21 mouse cellular contexts compared by ENCODE assay signal in genomic region chr9:70301598-70301997, GRCm38 (mm10).
A peak's percentile ranks its signal among the peaks of the same experiment; 100 is the strongest.
DNase-seq lines count a peak whose midpoint lies in the region; ATAC-seq and TF ChIP-seq lines count a peak whose summit lies in the region.
"Had no signal": no experiment of that assay in that cellular context is flagged by ENCODE, and none has a peak within 500 bp of the region (broad histone marks: within the 10 kb centered on the region; RNA-seq: fewer than 3 reads in every experiment).

No protein-coding gene starts in this region.

- no peak for TF ChIP-seq EP300 in stomach, postnatal 0 days (optimal IDR thresholded peaks at IDR 0.05)

- no peaks in the 10 kb centered on the region for H3K4me1 ChIP-seq in intestine, embryonic 16.5 days (ENCODE audit: control insufficient read depth, insufficient read depth, low read length)
- no peaks in the 10 kb centered on the region for H3K4me1 ChIP-seq in intestine, embryonic 15.5 days (replicated peaks)
- no peaks in the 10 kb centered on the region for H3K4me1 ChIP-seq in intestine, postnatal 0 days (replicated peaks; ENCODE audit: control insufficient read depth, insufficient read depth, low read length)
- H3K4me1 ChIP-seq in stomach, postnatal 0 days (replicated peaks; ENCODE audit: control insufficient read depth, insufficient read depth) = no peaks in the 10 kb centered on the region
- H3K4me1 ChIP-seq in midbrain, postnatal 0 days (ENCODE audit: insufficient read depth, low read length) = no peaks in the 10 kb centered on the region
- H3K4me1 ChIP-seq: heart, embryonic 15.5 days had no signal

- H3K9ac ChIP-seq in intestine, embryonic 16.5 days (ENCODE audit: low read depth, low read length) = no peak overlapping the region
- H3K9ac ChIP-seq in intestine, embryonic 15.5 days = no peak overlapping the region
- H3K9ac ChIP-seq in intestine, postnatal 0 days (ENCODE audit: low read depth, low read length) = no peak overlapping the region
- no peak overlapping the region for H3K9ac ChIP-seq in stomach, postnatal 0 days (ENCODE audit: low read length)
- no peak overlapping the region for H3K9ac ChIP-seq in midbrain, postnatal 0 days (replicated peaks; ENCODE audit: low read length, poor library complexity, severe bottlenecking)
- H3K9ac ChIP-seq: forebrain, embryonic 15.5 days; heart, embryonic 15.5 days; hindbrain, embryonic 14.5 days had no signal

- no peak overlapping the region for H3K27ac ChIP-seq in intestine, embryonic 16.5 days (ENCODE audit: low read length)
- no peak overlapping the region for H3K27ac ChIP-seq in intestine, embryonic 15.5 days
- H3K27ac ChIP-seq in intestine, postnatal 0 days (ENCODE audit: low read depth, low read length) = no peak overlapping the region; the same call in 1 of the 2 replicates
- H3K27ac ChIP-seq in stomach, postnatal 0 days (replicated peaks) = peak overlapping the region; percentile 90
- no peak overlapping the region for H3K27ac ChIP-seq in midbrain, postnatal 0 days (ENCODE audit: low read depth, low read length)
- H3K27ac ChIP-seq: forebrain, embryonic 15.5 days; heart, adult 2 months; heart, embryonic 15.5 days; hindbrain, embryonic 10.5 days; hindbrain, embryonic 14.5 days had no signal

- 85% methylated on average over 6 of the region's 6 CpGs for WGBS in intestine, embryonic 16.5 days
- WGBS in intestine, embryonic 15.5 days = 86% methylated on average over 6 of the region's 6 CpGs
- WGBS in intestine, postnatal 0 days = 76% methylated on average over 6 of the region's 6 CpGs
- WGBS in stomach, postnatal 0 days = 73% methylated on average over 6 of the region's 6 CpGs
- 98% methylated on average over 6 of the region's 6 CpGs for WGBS in midbrain, postnatal 0 days

- H3K4me3 ChIP-seq in intestine, embryonic 16.5 days (ENCODE audit: low read length) = no peak overlapping the region
- no peak overlapping the region for H3K4me3 ChIP-seq in intestine, embryonic 15.5 days (replicated peaks)
- no peak overlapping the region for H3K4me3 ChIP-seq in intestine, postnatal 0 days (ENCODE audit: low read depth, low read length)
- no peak overlapping the region for H3K4me3 ChIP-seq in stomach, postnatal 0 days (ENCODE audit: low read depth, low read length)
- no peak overlapping the region for H3K4me3 ChIP-seq in midbrain, postnatal 0 days (ENCODE audit: low read depth, low read length)
- H3K4me3 ChIP-seq: forebrain, embryonic 15.5 days; heart, adult 2 months; heart, embryonic 15.5 days; hindbrain, embryonic 10.5 days had no signal

- peak; percentile 54 for DNase-seq in R1 (ENCODE audit: low read depth, low spot score)
- no peak for DNase-seq in stomach, postnatal 0 days (ENCODE audit: low spot score)
- DNase-seq in midbrain, postnatal 0 days (ENCODE audit: low spot score) = no peak
- DNase-seq in heart, postnatal 4 days = no peak
- DNase-seq: adrenal gland, adult 8-10 months; adrenal gland, postnatal 36 days; cerebellum, adult 11 months; cerebellum, adult 8-10 months; cerebellum, postnatal 14 days; gastrocnemius, postnatal 10 days; heart, adult 2 months; heart, postnatal 14 days had no signal

- ATAC-seq in intestine, embryonic 16.5 days = peak; percentile 26; the same call in 1 of the 2 replicates
- ATAC-seq in intestine, embryonic 15.5 days = no peak; the same call in 1 of the 2 replicates
- ATAC-seq in intestine, postnatal 0 days = peak; percentile 80
- ATAC-seq in stomach, postnatal 0 days (ENCODE audit: low FRiP score, low TSS enrichment) = peak; percentile 65
- ATAC-seq in midbrain, postnatal 0 days (ENCODE audit: low FRiP score) = no peak
- ATAC-seq: forebrain, embryonic 15.5 days; Patski had no signal

- H3K4me2 ChIP-seq in intestine, embryonic 16.5 days (ENCODE audit: low read depth, low read length) = no peak overlapping the region
- H3K4me2 ChIP-seq in intestine, embryonic 15.5 days (replicated peaks) = no peak overlapping the region
- H3K4me2 ChIP-seq in intestine, postnatal 0 days (replicated peaks; ENCODE audit: low read depth) = 0 out of 2 replicates have a peak overlapping the region, but pooled peaks have one; percentile 9
- H3K4me2 ChIP-seq in stomach, postnatal 0 days (replicated peaks; ENCODE audit: low read depth) = no peak overlapping the region
- no peak overlapping the region for H3K4me2 ChIP-seq in midbrain, postnatal 0 days (ENCODE audit: low read depth, low read length, poor library complexity, severe bottlenecking)
- H3K4me2 ChIP-seq: forebrain, embryonic 15.5 days; heart, embryonic 11.5 days; heart, embryonic 15.5 days; hindbrain, embryonic 14.5 days had no signal

- no peaks in the 10 kb centered on the region for H3K27me3 ChIP-seq in intestine, embryonic 16.5 days (replicated peaks; ENCODE audit: control insufficient read depth, insufficient read depth, low read length)
- no peaks in the 10 kb centered on the region for H3K27me3 ChIP-seq in intestine, embryonic 15.5 days (replicated peaks)
- no peaks in the 10 kb centered on the region for H3K27me3 ChIP-seq in intestine, postnatal 0 days (replicated peaks; ENCODE audit: control insufficient read depth, insufficient read depth, low read length)
- no peaks in the 10 kb centered on the region for H3K27me3 ChIP-seq in stomach, postnatal 0 days (ENCODE audit: control insufficient read depth, insufficient read depth, low read length)
- H3K27me3 ChIP-seq in midbrain, postnatal 0 days (ENCODE audit: insufficient read depth, low read length) = no peaks in the 10 kb centered on the region
- H3K27me3 ChIP-seq: forebrain, embryonic 15.5 days; heart, embryonic 15.5 days; Patski had no signal

- no peaks in the 10 kb centered on the region; the same call in 1 of the 2 replicates for H3K9me3 ChIP-seq in intestine, embryonic 16.5 days (ENCODE audit: control insufficient read depth, low read length)
- H3K9me3 ChIP-seq in intestine, embryonic 15.5 days = no peaks in the 10 kb centered on the region
- H3K9me3 ChIP-seq in intestine, postnatal 0 days (ENCODE audit: control insufficient read depth) = no peaks in the 10 kb centered on the region
- no peaks in the 10 kb centered on the region for H3K9me3 ChIP-seq in stomach, postnatal 0 days (ENCODE audit: control insufficient read depth, low read length)
- H3K9me3 ChIP-seq in midbrain, postnatal 0 days (ENCODE audit: low read length) = no peaks in the 10 kb centered on the region
- H3K9me3 ChIP-seq: forebrain, embryonic 15.5 days; heart, embryonic 15.5 days had no signal

- TF ChIP-seq CTCF in intestine, postnatal 0 days (IDR thresholded peaks at IDR 0.05; ENCODE audit: low read depth) = no peak
- no peak for TF ChIP-seq CTCF in stomach, postnatal 0 days (IDR thresholded peaks at IDR 0.05; ENCODE audit: low read depth)
- no peak for TF ChIP-seq CTCF in midbrain, postnatal 0 days (IDR thresholded peaks at IDR 0.05)

- peaks cover 10% of the 10 kb centered on the region; the same call in 1 of the 2 replicates for H3K36me3 ChIP-seq in intestine, embryonic 16.5 days (ENCODE audit: control insufficient read depth, insufficient read depth, low read length)
- H3K36me3 ChIP-seq in intestine, embryonic 15.5 days = peaks cover 4% of the 10 kb centered on the region; the same call in 1 of the 2 replicates
- peaks cover 17% of the 10 kb centered on the region; the same call in 1 of the 2 replicates for H3K36me3 ChIP-seq in intestine, postnatal 0 days (ENCODE audit: control insufficient read depth, insufficient read depth)
- peaks cover 10% of the 10 kb centered on the region; the same call in 1 of the 2 replicates for H3K36me3 ChIP-seq in stomach, postnatal 0 days (ENCODE audit: control insufficient read depth, insufficient read depth, low read length)
- H3K36me3 ChIP-seq in midbrain, postnatal 0 days (ENCODE audit: insufficient read depth, low read length) = no peaks in the 10 kb centered on the region
- H3K36me3 ChIP-seq: forebrain, embryonic 15.5 days had no signal

Comparison
In these comparisons a context has a peak if more than half of its experiments do, and no peak if none do; other contexts are left out.
1. ATAC-seq: peak in intestine, embryonic 16.5 days (single experiment), intestine, postnatal 0 days (single experiment) and stomach, postnatal 0 days (single experiment); none in intestine, embryonic 15.5 days (single experiment) and midbrain, postnatal 0 days (single experiment).